Mouse (Mus musculus) CH12F3 (cell line): ENCODE results near the gene Sgms1.
"Not testable (repeated sequence)": the region's sequence is repeated elsewhere in the genome, so short reads cannot be mapped to it uniquely, and the experiment has no call there.

ENCODE experiments used
- in situ Hi-C: fragments of 300-500 bp; cut with MboI; formaldehyde crosslinking; loops from 2 replicates; pipeline ENCODE4 v1.14.3; 2020; ENCODE audit warnings: low sequenced_read_pairs

Gene Sgms1

GRCm38 (mm10) chr19:32328089-32328828, 61.3 kb downstream of the Sgms1 start:
- in situ Hi-C loops, result no loop called here

GRCm38 (mm10) chr19:32326621-32327021, 62.9 kb downstream of the Sgms1 start:
- in situ Hi-C loops, result no loop called here

- in situ Hi-C loops, result no loop called here
Observed at GRCm38 (mm10) chr19:32326156-32326555, 63.4 kb downstream of the Sgms1 start.

- in situ Hi-C loops, result no loop called here
Observed at GRCm38 (mm10) chr19:32325100-32325768, 64.3 kb downstream of the Sgms1 start.

GRCm38 (mm10) chr19:32324550-32324949, 65.0 kb downstream of the Sgms1 start:
- in situ Hi-C loops, result no loop called here

GRCm38 (mm10) chr19:32323070-32323469, 66.4 kb downstream of the Sgms1 start:
- in situ Hi-C loops, result no loop called here

GRCm38 (mm10) chr19:32322429-32323035, 67.0 kb downstream of the Sgms1 start:
- in situ Hi-C loops, result no loop called here

- in situ Hi-C loops, result no loop called here
Observed at GRCm38 (mm10) chr19:32320366-32320666, 69.2 kb downstream of the Sgms1 start.

GRCm38 (mm10) chr19:32319531-32320365, 69.8 kb downstream of the Sgms1 start:
- in situ Hi-C loops, result no loop called here

GRCm38 (mm10) chr19:32319057-32319456, 70.5 kb downstream of the Sgms1 start:
- in situ Hi-C loops, result no loop called here

- in situ Hi-C loops, result not testable (repeated sequence)
Observed at GRCm38 (mm10) chr19:32317347-32317746, 72.2 kb downstream of the Sgms1 start.

GRCm38 (mm10) chr19:32313304-32313703, 76.2 kb downstream of the Sgms1 start:
- in situ Hi-C loops, result no loop called here

- in situ Hi-C loops, result no loop called here
Observed at GRCm38 (mm10) chr19:32311762-32312161, 77.8 kb downstream of the Sgms1 start.

- in situ Hi-C loops, result no loop called here
Observed at GRCm38 (mm10) chr19:32311063-32311462, 78.5 kb downstream of the Sgms1 start.

GRCm38 (mm10) chr19:32310483-32310882, 79.0 kb downstream of the Sgms1 start:
- in situ Hi-C loops, result no loop called here

- in situ Hi-C loops, result no loop called here
Observed at GRCm38 (mm10) chr19:32309346-32309745, 80.2 kb downstream of the Sgms1 start.

- in situ Hi-C loops, result no loop called here
Observed at GRCm38 (mm10) chr19:32308311-32308710, 81.2 kb downstream of the Sgms1 start.

GRCm38 (mm10) chr19:32304898-32305297, 84.6 kb downstream of the Sgms1 start:
- in situ Hi-C loops, result no loop called here

GRCm38 (mm10) chr19:32304008-32304873, 85.3 kb downstream of the Sgms1 start:
- in situ Hi-C loops, result no loop called here

- in situ Hi-C loops, result no loop called here
Observed at GRCm38 (mm10) chr19:32302835-32303381, 86.6 kb downstream of the Sgms1 start.
